Mouse (Mus musculus) CH12.LX (cell line): ENCODE data around the gene Pyroxd1. TPM values are rescaled to one million over a fixed set of nuclear protein-coding genes. Genes with fewer than 3 reads are reported as not detected.

Source experiments
- DNase-seq: peaks from one replicate; pipeline ENCODE4 v3.0.0-alpha.2; 2013; ENCODE audit errors: extremely low read depth
- H3K27ac ChIP-seq: 2 replicates; pipeline ENCODE4 v1.5.1; 2012; ENCODE audit warnings: low read depth, mild to moderate bottlenecking, control low read depth, moderate library complexity; ENCODE audit not compliant: insufficient read depth
- H3K27me3 ChIP-seq: replicated peaks from 2 replicates; pipeline ENCODE3; 2012; ENCODE audit warnings: inconsistent platforms
- H3K36me3 ChIP-seq, 2 experiments: replicated peaks in 1 of 2; 2 replicates each; pipeline versions ENCODE3 to v1.6.1; 2012; ENCODE audit warnings: inconsistent platforms in 1 of 2, low read length in 1 of 2, mild to moderate bottlenecking in 1 of 2, mixed read lengths in 1 of 2, moderate library complexity in 1 of 2; ENCODE audit not compliant: control insufficient read depth in 1 of 2, insufficient read depth in 1 of 2
- H3K4me1 ChIP-seq, 2 experiments: 2 replicates each; pipeline ENCODE4 v1.6.1; 2012; ENCODE audit warnings: inconsistent platforms in 1 of 2, moderate library complexity in 1 of 2; ENCODE audit not compliant: insufficient read depth in 2 of 2, control insufficient read depth in 1 of 2
- H3K4me2 ChIP-seq: 2 replicates; pipeline ENCODE4 v1.6.1; 2012; ENCODE audit warnings: low read depth, mild to moderate bottlenecking, control low read depth; ENCODE audit not compliant: poor library complexity, insufficient read depth, severe bottlenecking
- H3K4me3 ChIP-seq, 3 experiments: fragments of 150-350 bp in 1 of 3; sonication (generic) in 1 of 3; replicated peaks in 1 of 3; 2 replicates each; pipeline versions ENCODE3 to v1.5.1; 2011 to 2012; ENCODE audit warnings: low read depth in 2 of 3, low read length in 2 of 3, mild to moderate bottlenecking in 2 of 3, moderate library complexity in 2 of 3, control low read depth in 1 of 3, improper control_type of control experiment in 1 of 3, inconsistent platforms in 1 of 3, mixed read lengths in 1 of 3; ENCODE audit not compliant: poor library complexity in 1 of 3
- H3K79me2 ChIP-seq: replicated peaks from 2 replicates; pipeline ENCODE4 v1.6.1; 2012; ENCODE audit warnings: mild to moderate bottlenecking, moderate library complexity; ENCODE audit not compliant: control insufficient read depth, poor library complexity, insufficient read depth, severe bottlenecking; ENCODE audit errors: extremely low read depth
- H3K9ac ChIP-seq: 2 replicates; pipeline ENCODE4 v1.6.1; 2012; ENCODE audit warnings: low read depth, mild to moderate bottlenecking, control low read depth, moderate library complexity; ENCODE audit not compliant: insufficient read depth
- H3K9me3 ChIP-seq: replicated peaks from 2 replicates; pipeline ENCODE3; 2012; ENCODE audit warnings: low read length, inconsistent platforms, mixed read lengths
- BHLHE40 ChIP-seq: IDR thresholded peaks from 2 replicates; pipeline ENCODE4 v1.6.1; 2011; ENCODE audit warnings: mild to moderate bottlenecking, low read depth, low read length, improper control_type of control experiment
- CHD2 ChIP-seq: IDR thresholded peaks from 2 replicates; pipeline ENCODE4 v1.6.1; 2011; ENCODE audit warnings: low read length, improper control_type of control experiment
- CTCF ChIP-seq, 2 experiments: IDR thresholded peaks in 1 of 2; conservative IDR thresholded peaks in 1 of 2; 2 replicates each; pipeline ENCODE4 v1.5.1; 2011 to 2012; ENCODE audit warnings: low read depth in 2 of 2, low read length in 2 of 2, improper control_type of control experiment in 1 of 2, inconsistent platforms in 1 of 2, mild to moderate bottlenecking in 1 of 2, moderate library complexity in 1 of 2
- E2F4 ChIP-seq: IDR thresholded peaks from 2 replicates; pipeline ENCODE4 v1.6.1; 2011; ENCODE audit warnings: low read depth, low read length, improper control_type of control experiment; ENCODE audit not compliant: insufficient replicate concordance
- ELF1 ChIP-seq: IDR thresholded peaks from 2 replicates; pipeline ENCODE4 v1.6.1; 2014; ENCODE audit warnings: low read depth, mild to moderate bottlenecking, inconsistent platforms, low read length, improper control_type of control experiment
- EP300 ChIP-seq: IDR thresholded peaks from 2 replicates; pipeline ENCODE4 v1.6.1; 2011; ENCODE audit warnings: low read length, improper control_type of control experiment
- HCFC1 ChIP-seq: IDR thresholded peaks from 2 replicates; pipeline ENCODE4 v1.6.1; 2012; ENCODE audit warnings: low read depth, mild to moderate bottlenecking, inconsistent platforms, low read length, improper control_type of control experiment
- IRF4 ChIP-seq: IDR thresholded peaks from 2 replicates; pipeline ENCODE4 v1.6.1; 2014; ENCODE audit warnings: low read depth, mild to moderate bottlenecking, inconsistent platforms, low read length, improper control_type of control experiment
- MAFK ChIP-seq: IDR thresholded peaks from 2 replicates; pipeline ENCODE4 v1.6.1; 2011; ENCODE audit warnings: low read length, improper control_type of control experiment; ENCODE audit not compliant: insufficient replicate concordance
- MAZ ChIP-seq: IDR thresholded peaks from 2 replicates; pipeline ENCODE4 v1.6.1; 2012; ENCODE audit warnings: low read depth, mild to moderate bottlenecking, inconsistent platforms, low read length, improper control_type of control experiment, moderate library complexity
- MEF2A ChIP-seq: IDR thresholded peaks from 2 replicates; pipeline ENCODE4 v1.6.1; 2014; ENCODE audit warnings: low read depth, mild to moderate bottlenecking, inconsistent platforms, low read length, improper control_type of control experiment, borderline replicate concordance
- MXI1 ChIP-seq: IDR thresholded peaks from 2 replicates; pipeline ENCODE4 v1.6.1; 2011; ENCODE audit warnings: mild to moderate bottlenecking, low read depth, low read length, improper control_type of control experiment
- NELFE ChIP-seq: IDR thresholded peaks from 2 replicates; pipeline ENCODE4 v1.6.1; 2011; ENCODE audit warnings: low read depth, low read length, improper control_type of control experiment
- NRF1 ChIP-seq: IDR thresholded peaks from 2 replicates; pipeline ENCODE4 v1.6.1; 2014; ENCODE audit warnings: low read depth, mild to moderate bottlenecking, inconsistent platforms, low read length, improper control_type of control experiment, moderate library complexity
- POLR2A ChIP-seq: IDR thresholded peaks from 2 replicates; pipeline ENCODE4 v1.6.1; 2011; ENCODE audit warnings: low read depth, mild to moderate bottlenecking, improper control_type of control experiment, low read length
- POLR2AphosphoS2 ChIP-seq: IDR thresholded peaks from 2 replicates; pipeline ENCODE4 v1.6.1; 2011; ENCODE audit warnings: low read depth, low read length, improper control_type of control experiment
- SIN3A ChIP-seq: IDR thresholded peaks from 2 replicates; pipeline ENCODE4 v1.6.1; 2012; ENCODE audit warnings: low read length, improper control_type of control experiment, inconsistent platforms
- SMC3 ChIP-seq: IDR thresholded peaks from 2 replicates; pipeline ENCODE4 v1.6.1; 2011; ENCODE audit warnings: low read depth, low read length, improper control_type of control experiment
- TBP ChIP-seq: conservative IDR thresholded peaks from 2 replicates; pipeline ENCODE4 v1.6.1; 2011; ENCODE audit warnings: low read depth, low read length, improper control_type of control experiment
- TCF12 ChIP-seq: IDR thresholded peaks from 2 replicates; pipeline ENCODE4 v1.6.1; 2014; ENCODE audit warnings: low read depth, mild to moderate bottlenecking, inconsistent platforms, low read length, improper control_type of control experiment
- UBTF ChIP-seq: IDR thresholded peaks from 2 replicates; pipeline ENCODE4 v1.6.1; 2012; ENCODE audit warnings: low read depth, mild to moderate bottlenecking, inconsistent platforms, low read length, improper control_type of control experiment, moderate library complexity
- USF1 ChIP-seq: IDR thresholded peaks from 2 replicates; pipeline ENCODE4 v1.6.1; 2014; ENCODE audit warnings: low read depth, mild to moderate bottlenecking, inconsistent platforms, low read length, improper control_type of control experiment
- USF2 ChIP-seq: conservative IDR thresholded peaks from 2 replicates; pipeline ENCODE4 v1.6.1; 2011; ENCODE audit warnings: low read depth, low read length, improper control_type of control experiment
- ZC3H11A ChIP-seq: IDR thresholded peaks from 2 replicates; pipeline ENCODE4 v1.6.1; 2012; ENCODE audit warnings: low read depth, mild to moderate bottlenecking, inconsistent platforms, low read length, improper control_type of control experiment
- ZKSCAN1 ChIP-seq: IDR thresholded peaks from 2 replicates; pipeline ENCODE4 v1.6.1; 2012; ENCODE audit warnings: low read depth, inconsistent platforms, low read length, improper control_type of control experiment, borderline replicate concordance
- ZMIZ1 ChIP-seq: IDR thresholded peaks from 2 replicates; pipeline ENCODE4 v1.6.1; 2012; ENCODE audit warnings: low read depth, mild to moderate bottlenecking, inconsistent platforms, low read length, improper control_type of control experiment
- dilution Hi-C: fragments of 300-500 bp; cut with MboI; formaldehyde crosslinking; loops from 2 replicates; pipeline ENCODE4 v1.14.3; 2020; ENCODE audit warnings: low sequenced_read_pairs; ENCODE audit not compliant: extremely low pct_unique_long_range_greater_than_20kb, extremely low pct_ligation_motif_present
- in situ Hi-C: fragments of 300-500 bp; cut with MboI; formaldehyde crosslinking; loops from 3 replicates; pipeline ENCODE4 v1.14.3; 2019; ENCODE audit warnings: low sequenced_read_pairs, low pct_ligation_motif_present, low pct_unique_long_range_greater_than_20kb, mixed read lengths
- polyA plus RNA-seq: library from polyadenylated mRNA; unstranded; fragments of >175 nt; gene quantifications from 2 replicates; pipeline ENCODE4 v1.2.1, GENCODE M21; 2012; ENCODE audit warnings: low read depth; ENCODE audit not compliant: insufficient read length
- total RNA-seq, 2 experiments: library from RNA; depleted of rRNA; stranded (reverse); fragments of 300-350 nt in 1 of 2; fragments of >200 nt in 1 of 2; gene quantifications; 2 replicates each; pipeline ENCODE4 v1.2.3; 2012 to 2014

Pyroxd1 gene
- total and polyA plus RNA-seq, 3 experiments: 7.9 to 11.5 (median 11.2) TPM

DNA sequence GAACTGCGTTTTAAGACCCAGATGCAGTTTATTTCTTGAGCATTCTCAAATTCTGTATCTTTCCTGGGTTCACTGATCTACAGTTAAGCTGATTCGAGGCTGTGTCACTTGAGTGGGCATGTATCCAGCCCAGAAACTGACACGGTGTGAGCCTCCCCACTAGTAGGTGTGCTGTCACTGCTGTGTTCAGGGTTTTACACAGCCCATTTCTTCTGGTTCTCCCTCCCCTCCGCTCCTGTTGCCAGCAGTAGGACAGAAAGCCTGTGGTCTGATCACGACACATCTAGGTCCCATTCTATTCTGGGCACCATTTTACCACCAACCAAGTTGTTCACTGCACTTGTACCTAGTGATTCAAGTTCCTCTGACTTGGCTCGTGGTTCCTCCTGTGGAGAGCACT is 50.3 kb downstream of the Pyroxd1 start:
- in situ Hi-C loops: no loop called here

DNA sequence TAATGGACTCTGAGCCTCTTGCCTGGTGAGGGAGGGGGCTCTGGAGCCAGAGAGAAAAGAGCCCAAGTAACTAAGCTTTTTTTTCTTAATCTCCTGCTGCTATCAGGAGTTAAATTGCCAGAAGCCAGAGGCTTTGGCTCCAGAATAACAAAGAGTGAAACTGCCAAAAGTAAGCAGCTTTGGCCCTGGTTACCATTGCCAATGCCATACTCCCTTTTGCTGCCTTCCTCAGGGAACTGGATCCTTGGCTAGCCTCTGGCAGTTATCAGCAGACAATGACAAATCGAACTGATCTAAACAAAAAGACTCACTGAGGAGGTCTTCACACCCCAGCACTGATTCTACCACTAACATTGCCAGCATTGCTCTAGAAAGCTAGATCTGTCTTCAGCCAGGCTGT is 65.7 kb downstream of the Pyroxd1 start:
- Histone ChIP-seq H3K27me3 (no peaks in the 10 kb centered on the region), H3K36me3 (no peaks in the 10 kb centered on the region), H3K79me2 (no peaks in the 10 kb centered on the region), H3K9ac (no peak overlapping the region), H3K9me3 (no peaks in the 10 kb centered on the region), H3K4me3 (no peak overlapping the region), H3K27ac (no peak overlapping the region), H3K4me1 (no peaks in the 10 kb centered on the region), H3K4me2 (no peak overlapping the region)
- in situ Hi-C loops (no loop called here), dilution Hi-C loops (no loop called here)
- TF ChIP-seq ELF1: no peak
- no peak for TF ChIP-seq POLR2A
- TF ChIP-seq MAFK: no peak
- TF ChIP-seq ZKSCAN1: no peak
- no peak for TF ChIP-seq TBP
- no peak for TF ChIP-seq MAZ
- no peak for TF ChIP-seq UBTF
- TF ChIP-seq ZC3H11A: no peak
- TF ChIP-seq EP300: no peak
- no peak for TF ChIP-seq ZMIZ1
- no peak for DNase-seq

More for the DNA sequence above, 50.3 kb downstream of the Pyroxd1 start:
- no peak for DNase-seq
- H3K4me3 ChIP-seq: no peak overlapping the region
- H3K79me2 ChIP-seq: peaks cover 34% of the 10 kb centered on the region
- no peak overlapping the region for H3K4me2 ChIP-seq
- H3K9me3 ChIP-seq: no peaks in the 10 kb centered on the region
- no peak overlapping the region for H3K9ac ChIP-seq
- H3K4me1 ChIP-seq: peaks cover 2 to 12% of the 10 kb centered on the region in 2 experiments
- peaks cover 45 to 61% of the 10 kb centered on the region in 2 experiments for H3K36me3 ChIP-seq
- TF ChIP-seq POLR2AphosphoS2 (no peak), HCFC1 (no peak), E2F4 (no peak), EP300 (no peak), MEF2A (no peak), SIN3A (no peak), SMC3 (no peak), IRF4 (no peak), MXI1 (no peak), CTCF (conservative IDR thresholded peaks at IDR 0.05 in 1 of 2, IDR thresholded peaks at IDR 0.05 in 1 of 2; ENCODE audit: low read depth in 2 of 2, low read length in 2 of 2) (no peak), MAZ (no peak), USF1 (no peak), POLR2A (no peak), ZMIZ1 (no peak), USF2 (no peak), CHD2 (no peak), TCF12 (no peak), NELFE (no peak), NRF1 (no peak), BHLHE40 (no peak)
- TF ChIP-seq, all 38 proteins: peak for 0
- Histone ChIP-seq H3K27me3 (no peaks in the 10 kb centered on the region), H3K27ac (no peak overlapping the region)
- dilution Hi-C loops: no loop called here
